Mouse (Mus musculus) kidney, postnatal 10 days (tissue): ENCODE data around the gene Apobec3.
A peak's percentile ranks its signal among the peaks of the same experiment; 100 is the strongest.
"Not testable (repeated sequence)": the region's sequence is repeated elsewhere in the genome, so short reads cannot be mapped to it uniquely, and the experiment has no call there.

Experiments used
- DNase-seq: peaks from one replicate; pipeline ENCODE4 v3.0.0; 2021; ENCODE audit warnings: mixed read lengths

Apobec3 gene

GRCm38 (mm10) chr15:79928316-79928715 lies 36.9 kb downstream of the Apobec3 start:
- no peak for DNase-seq

DNA sequence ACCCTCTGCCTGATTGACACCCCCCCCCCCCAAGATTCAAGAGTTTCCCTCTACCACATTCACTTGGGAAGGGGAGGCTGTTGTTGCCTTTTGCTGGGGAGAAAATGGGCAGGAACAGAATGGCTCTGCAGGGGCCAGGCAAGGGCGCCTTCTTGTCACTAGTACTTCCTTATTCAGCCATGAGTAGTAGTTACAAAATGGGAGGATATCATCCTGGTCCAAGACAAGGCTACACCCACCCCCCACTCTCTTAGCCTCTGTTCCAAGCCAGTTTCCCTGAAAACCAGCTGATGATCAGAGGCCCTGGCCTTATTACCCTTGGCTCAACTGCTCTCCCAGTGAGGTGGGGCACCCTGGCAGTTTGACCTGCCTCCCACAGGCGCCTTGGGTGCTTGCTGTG lies 37.3 kb downstream of the Apobec3 start:
- DNase-seq = peak; percentile 6

GRCm38 (mm10) chr15:79929734-79930133 lies 38.3 kb downstream of the Apobec3 start:
- DNase-seq = no peak

DNA sequence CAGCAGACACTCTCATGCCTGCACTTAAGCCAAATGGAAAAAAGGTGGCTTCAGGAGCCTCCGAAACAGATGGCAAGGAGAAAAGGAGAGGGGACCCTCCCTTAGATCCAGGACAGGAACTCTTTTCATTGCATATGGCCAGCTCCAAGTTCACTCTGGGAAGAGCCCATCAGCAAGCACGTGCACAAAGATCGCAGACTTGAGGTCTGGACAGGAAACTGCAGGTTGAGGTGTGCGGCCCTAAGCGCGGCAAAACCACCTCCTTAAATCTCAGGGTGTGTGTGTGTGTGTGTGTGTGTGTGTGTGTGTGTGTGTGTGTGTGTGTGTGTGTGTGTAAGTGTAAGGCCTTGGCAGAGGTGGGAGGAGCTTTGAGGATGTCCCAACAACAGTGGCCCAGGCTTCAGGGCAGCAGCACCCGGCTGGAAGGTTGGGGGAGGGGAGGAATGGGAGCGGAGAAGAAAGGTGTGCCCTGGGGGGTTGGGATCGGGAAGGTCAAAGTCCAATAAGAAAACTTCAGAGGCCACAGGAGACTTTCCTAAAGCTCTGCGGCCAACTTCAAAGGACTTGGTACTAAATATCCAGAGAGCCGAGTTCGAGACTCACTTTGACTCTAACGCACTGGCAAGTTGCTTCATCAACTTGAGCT lies 40.2 kb downstream of the Apobec3 start:
- DNase-seq = peak; percentile 43

- DNase-seq = peak; percentile 94
Observed at GRCm38 (mm10) chr15:79932323-79932987, 41.0 kb downstream of the Apobec3 start.

DNA sequence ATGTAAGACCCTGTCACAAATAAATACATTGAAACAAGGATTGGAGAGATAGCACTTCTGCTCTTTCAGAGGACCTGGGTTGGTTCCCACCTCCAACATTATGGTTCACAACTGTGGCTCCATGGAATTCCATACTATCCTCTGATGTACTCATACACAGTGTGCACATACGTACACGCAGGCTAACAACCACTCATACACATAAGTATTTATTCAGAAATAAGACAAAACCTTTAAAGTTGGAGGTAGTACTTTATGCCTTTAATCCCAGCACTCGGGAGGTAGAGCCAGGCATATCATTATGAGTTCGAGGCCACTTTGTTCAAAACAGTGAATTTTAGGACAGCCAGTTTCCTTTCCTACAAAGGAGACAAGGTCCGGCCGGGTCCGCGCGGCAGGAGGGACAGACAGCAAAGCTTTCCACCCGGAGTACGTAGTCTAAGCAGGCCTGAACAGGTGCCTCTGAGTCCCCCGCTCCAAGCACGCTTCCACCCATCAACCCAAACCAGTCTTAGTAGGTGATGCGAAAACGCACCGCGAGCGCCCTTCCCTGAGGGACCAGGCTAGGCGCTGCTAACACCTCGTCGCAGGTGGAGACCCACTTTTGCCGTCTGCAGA lies 41.7 kb downstream of the Apobec3 start:
- DNase-seq = no peak

DNA sequence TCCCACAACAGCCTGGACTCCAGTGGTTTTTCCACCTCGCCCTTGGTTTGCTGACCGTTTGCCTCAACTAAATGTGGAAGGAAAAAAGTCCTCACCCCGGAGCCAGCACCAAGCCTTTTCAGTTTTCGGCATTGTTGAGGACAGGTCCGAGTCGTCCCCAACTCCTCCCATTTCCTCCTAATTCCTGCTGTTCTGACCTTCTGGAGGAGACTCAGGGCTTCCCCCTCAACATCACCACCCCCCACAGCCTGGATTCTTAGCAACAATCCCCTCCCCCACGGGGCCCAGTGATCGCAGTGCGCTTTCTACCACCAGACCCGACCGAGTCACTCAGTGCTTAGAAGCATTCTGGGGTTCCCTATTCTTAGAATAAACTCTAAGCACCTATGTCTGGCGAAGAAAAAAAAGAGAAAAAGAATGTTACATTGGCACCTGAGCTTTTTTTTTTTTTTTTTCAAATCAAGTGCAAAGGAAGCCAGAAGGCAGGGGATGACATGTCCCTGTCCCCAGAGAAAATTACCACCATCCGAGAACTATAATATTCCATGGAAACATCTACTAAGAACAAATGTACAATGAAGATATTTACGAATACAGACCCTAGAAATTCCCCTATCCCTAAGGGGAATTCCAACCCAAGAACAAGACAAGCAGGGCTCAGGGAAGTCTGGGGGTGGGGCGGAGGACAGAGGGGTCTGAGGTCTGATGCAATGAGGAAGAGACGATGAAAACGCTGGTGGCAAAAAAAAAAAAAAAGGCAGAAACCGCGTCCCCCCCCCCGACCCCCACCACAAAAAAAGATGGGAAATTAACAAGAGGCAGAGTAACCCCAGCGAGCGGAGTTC lies 42.4 kb downstream of the Apobec3 start:
- DNase-seq = no peak

GRCm38 (mm10) chr15:79934776-79935175 lies 43.3 kb downstream of the Apobec3 start:
- no peak for DNase-seq

DNA sequence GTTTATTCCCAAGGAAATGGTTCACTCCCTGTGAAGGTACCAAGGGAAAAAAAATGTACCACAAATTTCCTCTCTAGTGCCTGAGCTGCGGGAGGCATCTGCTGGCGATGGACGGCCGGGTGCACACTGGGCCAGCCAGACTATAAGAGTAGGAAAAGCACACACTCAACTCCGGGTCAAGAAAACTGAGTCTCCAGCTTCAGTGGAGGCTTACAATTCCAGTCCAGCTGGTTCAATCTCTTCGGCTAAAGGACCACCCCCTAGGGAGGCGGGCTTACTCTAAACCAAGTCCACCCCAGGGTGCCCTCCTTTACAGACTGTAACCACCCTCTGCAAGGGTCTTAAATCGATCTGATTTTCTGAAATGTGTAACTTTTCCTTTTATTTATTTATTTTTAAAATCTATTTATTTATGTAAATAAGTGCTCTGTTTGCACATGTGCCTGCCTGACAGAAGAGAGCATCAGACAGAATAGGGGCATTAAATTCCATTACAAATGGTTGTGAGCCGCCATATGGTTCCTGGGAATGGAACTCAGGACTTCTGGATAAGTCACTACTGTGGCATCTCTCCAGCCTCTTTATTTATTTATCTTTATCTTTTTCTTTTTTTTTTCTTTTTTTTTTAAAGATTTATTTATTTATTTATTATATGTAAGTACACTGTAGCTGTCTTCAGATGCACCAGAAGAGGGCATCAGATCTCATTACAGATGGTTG lies 44.4 kb downstream of the Apobec3 start:
- DNase-seq = no peak

- no peak for DNase-seq
Observed at GRCm38 (mm10) chr15:79936374-79936751, 44.9 kb downstream of the Apobec3 start.

GRCm38 (mm10) chr15:79939020-79939419 lies 47.6 kb downstream of the Apobec3 start:
- no peak for DNase-seq

- DNase-seq = not testable (repeated sequence)
Observed at GRCm38 (mm10) chr15:79939501-79939900, 48.0 kb downstream of the Apobec3 start.

DNA sequence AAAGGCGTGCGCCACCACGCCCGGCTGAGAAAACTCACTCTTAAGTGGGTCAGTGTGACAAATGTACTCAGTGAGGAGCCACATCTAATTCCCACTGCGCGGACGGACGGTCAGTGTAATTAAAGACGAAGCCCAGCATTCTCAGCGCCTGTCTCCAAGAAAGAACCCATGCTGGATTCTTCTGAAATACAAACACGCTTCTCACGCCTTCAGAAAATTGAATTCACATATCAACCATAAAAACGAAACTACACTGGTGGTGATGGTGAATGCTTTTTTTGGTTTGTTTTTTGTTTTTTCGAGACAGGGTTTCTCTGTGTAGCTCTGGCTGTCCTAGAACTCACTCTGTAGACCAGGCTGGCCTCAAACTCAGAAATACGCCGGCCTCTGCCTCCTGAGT lies 48.5 kb downstream of the Apobec3 start:
- DNase-seq = no peak

DNA sequence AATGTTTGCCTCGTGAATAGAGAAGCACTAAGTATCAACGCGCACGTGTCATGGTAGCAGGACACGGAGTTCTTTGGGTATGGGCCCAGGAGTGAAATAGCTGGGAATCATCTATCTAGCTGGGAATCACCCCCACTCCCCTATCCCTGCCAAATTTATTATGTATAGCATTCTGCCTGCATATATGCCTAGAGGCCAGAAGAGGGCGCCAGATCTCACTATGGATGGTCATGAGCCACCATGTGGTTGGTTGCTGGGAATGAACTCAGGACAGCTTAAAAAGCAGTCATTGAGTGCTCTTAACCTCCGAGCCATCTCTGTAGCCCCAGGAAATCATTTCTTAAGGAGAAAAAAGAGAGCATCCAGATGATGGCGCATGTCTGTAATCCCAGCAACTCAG lies 49.5 kb downstream of the Apobec3 start:
- peak; percentile 61 for DNase-seq

GRCm38 (mm10) chr15:79942541-79942940 lies 51.1 kb downstream of the Apobec3 start:
- DNase-seq = no peak

DNA sequence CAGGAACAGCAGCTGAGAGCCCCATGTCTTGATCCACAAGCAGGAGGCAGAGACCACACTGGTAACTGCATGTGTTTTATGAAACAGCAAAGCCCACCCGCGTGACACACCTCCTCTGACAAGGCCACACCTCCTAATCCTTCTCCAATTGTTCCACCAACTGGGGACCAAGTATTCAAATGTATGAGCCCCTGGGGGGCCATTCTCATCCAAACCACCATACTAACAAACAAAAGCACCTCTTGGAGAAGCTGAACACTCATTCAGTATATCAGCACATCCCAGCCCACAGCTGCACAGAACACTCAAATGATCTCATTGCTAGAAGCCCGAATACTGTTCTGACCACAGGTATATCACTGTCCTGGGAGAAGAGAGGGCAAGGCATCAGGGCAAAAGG lies 52.1 kb downstream of the Apobec3 start:
- no peak for DNase-seq

DNA sequence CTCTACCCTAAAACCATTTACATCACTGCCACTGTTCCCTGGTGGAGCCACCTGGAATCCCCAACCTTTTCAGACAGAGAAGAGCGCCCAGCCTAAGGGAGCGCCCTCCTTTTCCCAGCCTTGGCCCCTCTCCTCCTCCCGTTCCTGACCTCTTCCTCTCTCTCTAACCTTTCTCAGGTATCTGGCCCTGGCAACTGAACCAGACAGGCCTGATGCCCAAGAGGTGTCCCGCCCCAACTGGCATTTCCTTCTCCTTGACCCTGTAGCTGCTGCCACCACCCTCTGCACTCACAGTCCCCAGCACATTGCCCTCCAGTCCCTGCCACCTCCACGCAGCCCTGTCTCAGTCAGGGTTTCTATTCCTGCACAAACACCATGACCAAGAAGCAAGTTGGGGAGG lies 53.5 kb downstream of the Apobec3 start:
- DNase-seq = no peak

GRCm38 (mm10) chr15:79946022-79946421 lies 54.6 kb downstream of the Apobec3 start:
- DNase-seq = peak; percentile 94

GRCm38 (mm10) chr15:79946790-79947189 lies 55.3 kb downstream of the Apobec3 start:
- peak; percentile 54 for DNase-seq

- no peak for DNase-seq
Observed at GRCm38 (mm10) chr15:79947681-79948080, 56.2 kb downstream of the Apobec3 start.

GRCm38 (mm10) chr15:79950250-79951025 lies 59.0 kb downstream of the Apobec3 start:
- DNase-seq = peak; percentile 86

GRCm38 (mm10) chr15:79951226-79951625 lies 59.8 kb downstream of the Apobec3 start:
- DNase-seq = peak; percentile 12
